Mouse (Mus musculus) liver, embryonic 14.5 days (tissue): Measurements from ENCODE around the gene Lamc2.

Experiments used
- CTCF ChIP-seq: IDR thresholded peaks from 2 replicates; pipeline ENCODE4 v1.5.1; 2016; ENCODE audit warnings: antibody characterized with exemption, low read depth, control low read depth
- EP300 ChIP-seq: IDR thresholded peaks from 2 replicates; pipeline ENCODE4 v1.6.1; 2016; ENCODE audit warnings: antibody characterized with exemption, low read depth

- TF ChIP-seq CTCF (no peak), EP300 (no peak)
These were observed 29.4 kb upstream of the Lamc2 start for GRCm38 (mm10) chr1:153215676-153216075.
